Mouse (Mus musculus): ENCODE results near the gene Cct4. TPM values are rescaled to one million over a fixed set of nuclear protein-coding genes. Genes with fewer than 3 reads are reported as not detected.

Gene Cct4
- total RNA-seq, 2 experiments from 2014 or later, result 115 to 123 TPM

GRCm38 (mm10) chr11:23024169-23024568 is 33.9 kb downstream of the Cct4 start:
- DNase-seq (ENCODE audit: low spot score in 2 of 2), result no peak

GRCm38 (mm10) chr11:23028957-23029356 is 38.6 kb downstream of the Cct4 start:
- DNase-seq (ENCODE audit: low spot score in 2 of 2), result no peak

- DNase-seq (ENCODE audit: low spot score in 2 of 2), result no peak
Observed at GRCm38 (mm10) chr11:23029399-23029798, 39.1 kb downstream of the Cct4 start.

GRCm38 (mm10) chr11:23047252-23047651 is 56.9 kb downstream of the Cct4 start:
- no peak for DNase-seq (ENCODE audit: low spot score in 2 of 2)

DNA sequence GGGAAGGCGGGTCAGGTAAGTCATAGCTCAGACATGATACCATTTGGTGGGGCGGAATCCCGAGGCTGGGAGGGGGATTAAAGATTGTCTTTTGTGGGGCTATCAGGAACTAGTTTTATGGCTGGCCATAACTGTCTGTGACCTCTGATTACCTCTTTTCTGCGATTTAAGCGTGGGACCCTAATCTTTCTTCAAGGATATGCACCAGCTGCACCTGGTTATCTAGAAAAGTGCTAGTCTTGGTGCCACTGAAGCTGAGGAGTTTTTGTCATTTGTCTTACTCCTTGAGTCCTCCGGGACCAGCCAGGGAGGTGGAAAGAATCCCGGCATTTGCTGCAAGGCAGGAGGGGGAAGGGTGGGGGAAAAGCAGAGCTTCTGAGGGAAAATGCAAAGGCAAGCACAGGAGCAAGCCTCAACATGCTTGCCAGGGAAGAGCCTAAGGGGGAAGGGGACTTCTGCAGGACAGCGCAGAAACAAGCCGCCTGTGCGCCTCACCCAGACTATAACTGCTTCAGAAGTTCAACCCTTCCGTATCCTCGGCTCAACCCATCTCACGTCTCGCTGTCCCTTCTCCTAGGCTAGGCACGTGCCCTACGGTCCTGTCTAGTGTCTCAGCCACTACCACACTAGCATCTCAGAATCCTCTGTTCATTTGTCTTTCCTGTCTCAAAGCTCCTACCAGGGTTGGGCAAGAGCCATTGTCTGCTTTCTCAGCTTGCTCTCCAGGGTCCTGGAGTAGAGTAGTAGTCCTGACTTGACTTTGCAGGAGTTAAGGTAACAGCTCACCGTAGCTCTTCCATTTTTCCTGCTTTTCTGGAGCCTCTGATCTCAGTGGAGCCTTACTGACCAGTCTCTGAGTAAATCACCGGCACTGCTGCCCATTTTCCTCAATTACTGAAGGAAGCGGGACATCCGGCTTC is 57.6 kb downstream of the Cct4 start:
- DNase-seq (ENCODE audit: low spot score in 2 of 2), result no peak

- DNase-seq (ENCODE audit: low spot score in 2 of 2), result no peak
Observed at GRCm38 (mm10) chr11:23049642-23050041, 59.3 kb downstream of the Cct4 start.

DNA sequence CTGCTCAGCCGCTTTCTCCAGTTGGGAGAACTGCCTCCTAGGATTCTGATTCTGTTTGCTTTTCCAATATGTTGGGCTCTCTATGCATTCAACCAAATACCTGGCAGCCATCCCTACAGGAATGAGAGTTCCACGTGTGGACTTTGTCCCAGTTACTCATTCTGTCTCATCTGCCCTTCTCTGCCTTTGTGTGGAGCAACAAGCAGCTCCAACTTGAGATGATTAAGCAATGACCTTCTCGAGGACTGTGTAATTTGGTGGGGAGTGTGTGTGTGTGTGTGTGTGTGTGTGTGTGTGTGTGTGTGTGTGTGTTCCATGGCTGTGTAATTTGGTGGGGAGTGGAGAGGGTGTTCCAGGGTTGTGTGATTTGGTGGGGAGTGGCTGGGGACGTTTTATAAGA is 62.0 kb downstream of the Cct4 start:
- no peak for DNase-seq (ENCODE audit: low spot score in 2 of 2)

Other genes starting within 250 kb of the Cct4 start
- gene B3gnt2, start 129.6 kb upstream of the Cct4 start, total RNA-seq (2021), result 10 to 100 TPM; 12.9 to 14.7 TPM
- 10 to 100 TPM; 71.3 to 72.3 TPM for gene Zrsr1, start 18.5 kb upstream of the Cct4 start, total RNA-seq (2021)
- 1 to 10 TPM; 8.6 to 9.3 TPM for gene Gm28048, start 8.4 kb upstream of the Cct4 start, total RNA-seq (2021)
- gene Commd1, start 8.1 kb upstream of the Cct4 start, total RNA-seq (2021), result 10 to 100 TPM; 58.4 to 63.7 TPM
- gene Fam161a, start 17.0 kb downstream of the Cct4 start, total RNA-seq (2021), result 1 to 10 TPM; 3.2 to 4.2 TPM